Mouse (Mus musculus) C2C12 (cell line): ENCODE measurements around the gene B3gnt7.

Source experiments
- CEBPB ChIP-seq: IDR thresholded peaks from one replicate; pipeline ENCODE4 v1.6.1; 2011; ENCODE audit warnings: low read depth, mild to moderate bottlenecking, control low read depth, moderate library complexity
- CTCF ChIP-seq: IDR thresholded peaks from one replicate; pipeline ENCODE4 v1.5.1; 2011; ENCODE audit not compliant: control insufficient read depth, insufficient read depth, insufficient read length
- MAX ChIP-seq: IDR thresholded peaks from one replicate; pipeline ENCODE4 v1.6.1; 2011; ENCODE audit warnings: mild to moderate bottlenecking, control low read depth
- MYOD1 ChIP-seq: IDR thresholded peaks from one replicate; pipeline ENCODE4 v1.6.1; 2011; ENCODE audit warnings: low read depth; ENCODE audit not compliant: control insufficient read depth, insufficient read length
- MYOG ChIP-seq: IDR thresholded peaks from one replicate; pipeline ENCODE4 v1.6.1; 2011; ENCODE audit not compliant: control insufficient read depth, insufficient read length; ENCODE audit errors: extremely low read depth

GRCm38 (mm10) chr1:86303873-86304250 lies 1.2 kb downstream of the B3gnt7 start:
- TF ChIP-seq CTCF (no peak), MAX (no peak), CEBPB (no peak), MYOD1 (no peak), MYOG (no peak)
